Mouse (Mus musculus) thymus, postnatal 36 days (tissue): ENCODE measurements around the gene Arl16.

ENCODE experiments used
- DNase-seq, 2 experiments: peaks; one replicate each; pipeline ENCODE4 v3.0.0; 2022; ENCODE audit warnings: mixed read lengths in 2 of 2

Arl16 gene

GRCm38 (mm10) chr11:120491317-120492023 lies 24.1 kb upstream of the Arl16 start, which contains the start of gene Slc25a10:
Gene Slc25a10 (plus strand): TSS chr11:120491840.
- peak; percentile 78 to 83 for DNase-seq

- DNase-seq = no peak
These were observed 23.1 kb upstream of the Arl16 start for GRCm38 (mm10) chr11:120490291-120491046.

GRCm38 (mm10) chr11:120489054-120489761 lies 21.8 kb upstream of the Arl16 start:
- peak; percentile 51 to 55 for DNase-seq

- no peak for DNase-seq
These were observed 21.1 kb upstream of the Arl16 start for GRCm38 (mm10) chr11:120488516-120488915.

GRCm38 (mm10) chr11:120485251-120485650 lies 17.8 kb upstream of the Arl16 start:
- DNase-seq = no peak

GRCm38 (mm10) chr11:120484265-120484981 lies 17.0 kb upstream of the Arl16 start, which contains the start of gene Mrpl12:
Gene Mrpl12 (plus strand): TSS chr11:120484613.
- peak; percentile 85 to 87 for DNase-seq

GRCm38 (mm10) chr11:120483448-120483934 lies 16.1 kb upstream of the Arl16 start:
- no peak for DNase-seq

GRCm38 (mm10) chr11:120472052-120472451 lies 4.6 kb upstream of the Arl16 start:
- no peak for DNase-seq

- no peak for DNase-seq
These were observed 307 bp upstream of the Arl16 start for GRCm38 (mm10) chr11:120467736-120468092.

GRCm38 (mm10) chr11:120465521-120465920 lies 1.9 kb downstream of the Arl16 start:
- no peak for DNase-seq

- no peak for DNase-seq
These were observed 3.0 kb downstream of the Arl16 start for GRCm38 (mm10) chr11:120464365-120464764.

GRCm38 (mm10) chr11:120463536-120463935 lies 3.9 kb downstream of the Arl16 start:
- no peak for DNase-seq

- no peak for DNase-seq
These were observed 8.4 kb downstream of the Arl16 start for GRCm38 (mm10) chr11:120458847-120459597.

- DNase-seq = peak; percentile 72 to 75
These were observed 9.3 kb downstream of the Arl16 start, which contains the start of the genes Oxld1 and Ccdc137 for GRCm38 (mm10) chr11:120457772-120458751. Gene Oxld1 (minus strand): TSS chr11:120458068. Gene Ccdc137 (plus strand): TSS chr11:120458115.

- DNase-seq = no peak
These were observed 10.0 kb downstream of the Arl16 start for GRCm38 (mm10) chr11:120457370-120457769.

GRCm38 (mm10) chr11:120455413-120455812 lies 12.0 kb downstream of the Arl16 start:
- no peak for DNase-seq

GRCm38 (mm10) chr11:120454965-120455364 lies 12.4 kb downstream of the Arl16 start:
- no peak for DNase-seq

GRCm38 (mm10) chr11:120453306-120453705 lies 14.1 kb downstream of the Arl16 start, which contains the start of gene Pde6g:
Gene Pde6g (minus strand): TSS chr11:120453500.
- no peak for DNase-seq

GRCm38 (mm10) chr11:120452246-120452645 lies 15.2 kb downstream of the Arl16 start:
- no peak for DNase-seq

- no peak for DNase-seq
These were observed 20.2 kb downstream of the Arl16 start for GRCm38 (mm10) chr11:120447179-120447578.
